Mouse (Mus musculus): Measurements from ENCODE around the gene Plekhg3.

DNA sequence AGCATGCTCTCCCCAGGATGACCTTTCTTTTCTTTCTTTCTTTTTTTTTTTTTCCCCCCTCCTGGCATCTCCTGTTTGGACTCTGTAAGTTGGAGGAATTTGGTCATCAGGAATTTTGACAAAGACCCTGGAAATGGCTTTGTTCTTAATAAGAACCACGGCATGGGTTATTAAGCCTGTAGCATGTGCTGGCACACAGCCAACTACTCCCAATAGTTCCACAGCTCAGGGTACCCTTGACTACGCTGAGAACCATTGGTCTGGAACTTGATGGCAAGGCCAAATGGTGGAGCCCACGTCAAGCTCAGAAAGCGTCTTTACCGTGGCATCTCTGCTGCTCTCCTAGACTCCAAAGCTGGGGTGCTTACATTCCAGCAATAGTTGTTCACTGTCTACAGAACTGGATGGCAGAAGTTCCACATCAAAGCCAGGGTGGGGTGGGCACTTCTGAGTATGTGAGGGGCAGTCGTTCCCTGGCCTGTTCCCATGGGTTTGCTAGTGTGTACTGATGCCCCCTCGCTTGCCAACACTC is 21.7 kb upstream of the Plekhg3 start:
- TF ChIP-seq CTCF (IDR thresholded peaks at IDR 0.05; ENCODE audit: low read depth, low read length) = no peak
- TF ChIP-seq POLR2A (IDR thresholded peaks at IDR 0.05; ENCODE audit: extremely low read depth, insufficient read depth, low read length) = no peak

Measured in liver, adult 2 months (tissue).